Mouse (Mus musculus) lung, adult 2 months (tissue): ENCODE data around the gene Wdr46. TPM values are rescaled to one million over a fixed set of nuclear protein-coding genes. Genes with fewer than 3 reads are reported as not detected.
A peak's percentile ranks its signal among the peaks of the same experiment; 100 is the strongest.

Experiments
- DNase-seq: peaks from one replicate; pipeline ENCODE4 v3.0.0; 2022
- H3K4me1 ChIP-seq: fragments of 200-500 bp; 2 replicates; pipeline ENCODE4 v1.6.1; 2011; ENCODE audit warnings: low read length; ENCODE audit not compliant: control insufficient read depth, insufficient read depth
- H3K4me3 ChIP-seq: fragments of 200-500 bp; replicated peaks from 2 replicates; pipeline ENCODE3; 2011; ENCODE audit warnings: low read depth, mild to moderate bottlenecking, control low read depth, low read length; ENCODE audit errors: extremely low read depth
- CTCF ChIP-seq: fragments of 200-500 bp; IDR thresholded peaks from 2 replicates; pipeline ENCODE4 v1.5.1; 2011; ENCODE audit warnings: mild to moderate bottlenecking, low read length, control low read depth; ENCODE audit not compliant: insufficient read depth
- POLR2A ChIP-seq: fragments of 200-500 bp; IDR thresholded peaks from 2 replicates; pipeline ENCODE4 v1.6.1; 2011; ENCODE audit warnings: low read depth, mild to moderate bottlenecking, control low read depth, low read length, borderline replicate concordance; ENCODE audit errors: extremely low read depth
- WGBS: fragments of 180-500 bp; shearing (Covaris S2); methylation state at CpG from one replicate; pipeline ENCODE4 v1.1.7; 2018; 5-methylcytosine and 5-hydroxymethylcytosine counted together
- polyA plus RNA-seq: library from polyadenylated mRNA; depleted of rRNA; stranded (reverse); fragments of >200 nt; gene quantifications from 2 replicates; pipeline ENCODE4 v1.2.3, GENCODE M21; 2012

The Wdr46 gene
- polyA plus RNA-seq, 1 experiment: 16.8 TPM

DNA sequence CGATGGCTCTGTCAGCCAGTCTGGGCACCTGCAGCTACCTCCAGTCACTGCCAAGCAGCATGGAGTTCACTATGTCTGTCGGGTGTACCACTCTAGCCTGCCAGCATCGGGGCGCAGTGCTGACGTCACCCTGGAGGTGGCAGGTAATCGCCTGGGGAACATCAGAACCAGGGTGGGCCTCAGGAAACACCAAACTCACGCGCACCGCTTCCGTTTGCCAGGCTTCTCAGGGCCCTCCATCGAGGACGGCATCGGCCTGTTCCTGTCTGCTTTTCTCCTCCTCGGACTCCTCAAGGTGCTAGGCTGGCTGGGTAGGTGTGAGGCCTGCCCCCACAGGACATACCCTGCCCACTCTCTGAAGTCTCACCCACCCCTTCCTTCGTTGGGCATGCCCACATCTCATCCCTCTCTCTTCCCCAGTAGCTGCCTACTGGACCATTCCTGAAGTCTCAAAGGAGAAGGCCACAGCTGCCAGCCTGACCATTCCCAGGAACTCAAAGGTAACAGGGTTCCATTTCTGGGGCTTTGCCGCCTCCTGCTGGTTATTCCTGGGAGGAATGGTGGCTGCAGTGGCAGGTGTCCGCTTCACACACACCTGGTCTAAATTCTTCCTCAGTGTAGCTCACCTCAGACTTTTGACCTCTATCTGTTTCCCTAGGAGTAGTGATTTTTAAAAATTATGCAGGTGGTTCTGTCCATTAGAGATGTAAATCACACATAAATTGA is 14.1 kb upstream of the Wdr46 start:
- TF ChIP-seq POLR2A (no peak; the same call in 1 of the 2 replicates), CTCF (peak; percentile 36; the same call in 1 of the 2 replicates)
- H3K4me1 ChIP-seq: peaks cover 1% of the 10 kb centered on the region
- no peak for DNase-seq
- no peak overlapping the region for H3K4me3 ChIP-seq
- WGBS: 75% methylated on average over 17 of the region's 17 CpGs

DNA sequence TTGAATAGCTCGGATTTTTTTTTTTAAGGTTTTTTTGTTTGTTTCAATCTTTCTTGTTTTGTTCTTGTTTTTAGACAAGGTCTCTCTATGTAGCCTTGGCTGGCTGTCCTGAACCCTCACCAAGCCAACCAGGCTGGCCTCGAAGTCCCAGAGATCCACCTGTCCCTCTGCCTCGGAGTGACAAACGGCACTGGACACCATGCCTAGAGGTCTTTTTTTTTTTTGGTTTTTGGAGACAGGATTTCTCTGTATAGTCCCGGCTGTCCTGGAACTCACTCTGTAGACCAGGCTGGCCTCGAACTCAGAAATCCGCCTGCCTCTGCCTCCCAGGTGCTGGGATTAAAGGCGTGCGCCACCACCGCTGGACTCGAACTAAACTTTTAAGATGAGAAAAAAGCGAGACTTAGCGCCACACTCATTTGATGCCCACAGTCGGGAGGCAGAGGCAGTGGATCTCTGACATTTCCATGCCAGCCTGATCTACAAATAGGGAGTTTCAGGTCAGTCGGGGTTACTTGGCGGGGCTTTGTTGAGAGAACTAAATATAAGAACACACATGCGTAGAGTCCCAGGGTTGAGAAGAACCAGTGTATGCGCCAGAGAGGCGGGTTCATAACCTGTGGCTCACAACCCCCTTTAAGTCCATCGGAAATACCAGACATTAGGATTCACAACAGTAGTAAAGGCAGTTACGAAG is 12.1 kb upstream of the Wdr46 start:
- H3K4me3 ChIP-seq: no peak overlapping the region
- no peak for DNase-seq
- no peaks in the 10 kb centered on the region for H3K4me1 ChIP-seq
- TF ChIP-seq POLR2A (no peak), CTCF (no peak)
- 60% methylated on average over 21 of the region's 21 CpGs for WGBS

DNA sequence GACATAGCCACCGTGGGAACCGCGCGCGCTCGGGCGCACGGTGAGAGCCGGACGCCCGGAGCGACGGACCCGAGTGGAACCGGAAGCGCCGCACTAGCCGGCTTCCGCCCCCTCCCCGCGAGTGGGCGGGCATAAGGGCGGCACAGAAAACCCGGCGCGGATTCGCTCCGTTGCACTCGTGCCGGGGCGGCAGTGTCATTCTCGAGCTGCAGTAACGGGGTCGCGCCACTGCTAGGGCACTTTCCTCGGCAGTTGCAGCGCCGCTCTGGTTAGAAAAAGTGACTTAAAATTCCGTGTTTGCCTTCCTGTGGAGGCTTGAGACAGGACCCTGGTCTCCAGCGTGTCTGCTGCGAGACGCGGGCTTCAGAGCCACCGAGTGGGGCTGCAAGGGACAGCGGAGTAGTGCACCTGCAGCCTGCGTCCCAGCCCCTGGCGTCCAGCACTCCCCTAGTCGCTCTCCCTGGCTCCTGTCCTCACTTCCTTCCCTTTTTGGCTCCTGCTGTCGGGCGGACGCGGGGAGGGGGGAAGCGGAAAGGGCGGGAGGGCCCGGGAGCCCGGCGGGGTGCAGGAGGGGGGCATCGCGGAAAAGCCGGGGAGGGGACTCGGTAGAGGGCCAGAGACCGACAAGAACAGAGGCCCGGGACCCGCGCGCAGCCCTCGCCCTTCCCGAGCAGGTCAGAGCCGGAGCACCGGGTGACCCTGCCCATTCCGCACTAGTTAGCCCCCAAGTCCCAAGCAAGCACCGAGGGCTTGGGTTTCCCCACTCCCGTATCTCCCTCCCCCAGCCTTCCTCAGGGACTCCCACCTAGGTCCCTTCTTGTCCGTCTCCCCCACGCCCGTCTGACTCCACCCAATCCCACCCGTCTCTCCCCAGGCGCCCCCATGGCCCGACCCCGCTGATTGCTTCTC is 10.8 kb upstream of the Wdr46 start, which contains the start of gene Rgl2:
Gene Rgl2, plus strand, starts transcription at position 173 of the 909 bp plus-strand sequence.
- Histone ChIP-seq H3K4me3 (peak within 1 kb of the TSS; percentile 77), H3K4me1 (no peaks in the 10 kb centered on the region)
- TF ChIP-seq POLR2A: peak; percentile 57; the same call in 1 of the 2 replicates
- no peak for TF ChIP-seq CTCF
- under 1% methylated on average over 80 of the region's 80 CpGs for WGBS
- DNase-seq: peak; percentile 92

DNA sequence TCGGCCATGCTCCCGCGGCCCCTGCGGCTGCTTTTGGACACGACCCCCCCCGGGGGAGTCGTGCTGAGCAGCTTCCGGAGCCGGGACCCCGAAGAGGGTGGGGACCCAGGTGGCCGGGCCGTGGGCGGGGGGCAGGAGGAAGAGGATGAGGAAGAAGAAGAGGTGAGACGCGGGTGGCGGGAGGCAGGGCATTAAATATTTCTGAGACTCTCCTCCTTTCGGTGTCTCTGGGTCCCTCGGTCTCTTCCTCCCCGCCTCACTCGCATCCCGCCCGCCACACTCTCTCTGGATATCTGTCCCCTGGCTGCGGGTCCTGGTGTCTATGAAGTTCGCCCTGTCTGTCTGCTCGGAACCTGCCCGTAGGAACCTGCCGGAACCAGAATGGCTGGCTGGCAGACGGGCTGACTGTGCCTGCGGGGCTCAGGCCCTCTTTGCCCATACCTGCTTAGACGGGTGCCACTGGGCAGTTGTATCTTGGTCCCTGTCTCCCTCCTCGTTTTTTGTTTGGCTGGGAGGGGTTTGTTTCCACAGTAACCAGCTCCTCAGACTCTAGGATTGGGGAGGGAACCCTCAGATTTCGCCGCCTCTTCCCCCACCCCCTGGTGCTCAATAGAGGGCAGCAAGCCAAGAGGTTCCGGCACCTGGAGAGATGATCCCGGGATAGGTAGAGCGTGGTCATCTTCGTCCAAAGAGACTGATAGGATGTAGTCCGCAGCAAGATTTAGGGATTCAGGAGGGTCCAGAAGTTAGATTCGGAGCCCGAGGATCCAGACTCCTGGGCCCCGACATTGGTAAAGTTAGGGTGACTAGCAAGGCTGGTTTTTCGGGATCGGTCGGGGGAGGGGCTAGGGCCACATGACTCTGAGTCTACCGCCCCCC is 9.9 kb upstream of the Wdr46 start:
- Histone ChIP-seq H3K4me1 (no peaks in the 10 kb centered on the region), H3K4me3 (peak overlapping the region; percentile 77)
- under 1% methylated on average over 44 of the region's 45 CpGs for WGBS
- peak; percentile 77 for DNase-seq
- TF ChIP-seq CTCF (no peak), POLR2A (no peak; the same call in 1 of the 2 replicates)

DNA sequence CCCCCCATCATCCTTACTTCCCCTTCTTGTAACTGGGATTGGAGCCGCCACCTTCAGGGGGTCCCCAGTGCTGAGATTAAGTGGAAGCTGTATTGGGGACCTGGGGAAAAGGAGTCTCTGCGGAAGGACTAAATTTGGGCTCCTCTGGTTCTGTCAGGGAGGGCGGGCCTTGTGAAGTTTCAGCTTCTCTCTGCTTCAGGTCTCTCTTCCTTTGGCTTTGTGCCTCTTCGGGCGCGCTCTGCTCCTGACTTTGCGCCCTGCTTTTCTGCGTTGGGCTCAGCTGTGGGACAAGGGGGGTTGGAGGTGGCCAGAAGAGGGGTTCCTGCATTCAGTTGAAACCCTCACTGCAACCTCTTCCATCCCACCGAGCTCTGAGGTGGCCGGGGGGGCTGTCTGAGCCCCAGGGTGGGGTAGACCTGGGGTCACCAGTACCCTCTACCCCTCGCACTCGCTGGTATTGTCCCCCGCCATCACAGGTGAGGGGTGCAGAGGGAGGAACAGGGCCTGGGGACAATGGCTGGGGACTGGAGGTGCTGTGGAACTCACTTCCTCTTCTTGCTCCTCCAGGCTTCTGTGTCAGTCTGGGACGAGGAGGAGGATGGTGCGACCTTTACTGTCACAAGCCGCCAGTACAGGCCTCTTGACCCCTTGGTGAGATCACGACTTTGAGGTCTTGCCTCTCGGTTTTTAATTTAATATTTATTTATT is 9.1 kb upstream of the Wdr46 start:
- DNase-seq: no peak
- Histone ChIP-seq H3K4me1 (no peaks in the 10 kb centered on the region), H3K4me3 (peak overlapping the region; percentile 77)
- WGBS: 43% methylated on average over 18 of the region's 18 CpGs
- TF ChIP-seq CTCF: no peak
- no peak for TF ChIP-seq POLR2A

DNA sequence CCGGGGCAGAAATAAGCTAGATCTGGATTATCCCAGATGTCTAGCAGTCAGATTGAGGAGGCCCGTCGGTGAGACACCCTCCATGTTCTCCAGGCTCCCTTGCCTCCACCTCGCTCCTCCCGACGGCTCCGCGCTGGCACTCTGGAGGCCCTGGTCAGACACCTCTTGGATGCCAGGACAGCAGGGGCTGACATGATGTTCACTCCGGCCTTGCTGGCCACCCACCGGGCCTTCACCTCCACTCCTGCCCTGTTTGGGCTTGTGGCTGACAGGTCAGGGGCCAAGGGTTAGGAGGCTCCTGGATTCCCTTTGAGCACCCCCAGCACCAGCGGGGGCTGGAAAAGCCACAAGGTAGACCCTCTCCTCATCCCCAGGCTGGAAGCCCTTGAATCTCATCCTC is 8.5 kb upstream of the Wdr46 start:
- WGBS: 90% methylated on average over 11 of the region's 11 CpGs
- H3K4me1 ChIP-seq: no peaks in the 10 kb centered on the region
- H3K4me3 ChIP-seq: no peak overlapping the region
- DNase-seq: no peak
- TF ChIP-seq CTCF (no peak), POLR2A (no peak)

DNA sequence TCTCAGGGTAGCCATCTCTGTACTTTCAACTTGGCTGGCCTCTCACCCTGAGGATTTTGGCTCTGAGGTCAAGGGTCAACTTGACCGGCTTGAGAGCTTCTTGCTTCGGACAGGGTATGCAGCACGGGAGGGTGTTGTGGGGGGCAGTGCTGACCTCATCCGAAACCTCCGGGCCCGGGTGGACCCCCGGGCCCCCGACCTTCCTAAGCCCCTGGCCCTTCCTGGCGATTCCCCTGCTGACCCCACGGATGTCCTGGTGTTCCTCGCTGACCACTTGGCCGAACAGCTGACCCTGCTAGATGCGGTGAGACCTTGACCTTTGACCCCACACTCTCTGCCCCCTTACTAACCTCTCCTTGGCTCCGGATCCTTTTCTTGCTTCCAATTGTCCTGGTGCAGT is 8.0 kb upstream of the Wdr46 start:
- no peak for DNase-seq
- no peak overlapping the region for H3K4me3 ChIP-seq
- no peak for TF ChIP-seq POLR2A
- no peak for TF ChIP-seq CTCF
- H3K4me1 ChIP-seq: no peaks in the 10 kb centered on the region
- WGBS: 85% methylated on average over 14 of the region's 14 CpGs

DNA sequence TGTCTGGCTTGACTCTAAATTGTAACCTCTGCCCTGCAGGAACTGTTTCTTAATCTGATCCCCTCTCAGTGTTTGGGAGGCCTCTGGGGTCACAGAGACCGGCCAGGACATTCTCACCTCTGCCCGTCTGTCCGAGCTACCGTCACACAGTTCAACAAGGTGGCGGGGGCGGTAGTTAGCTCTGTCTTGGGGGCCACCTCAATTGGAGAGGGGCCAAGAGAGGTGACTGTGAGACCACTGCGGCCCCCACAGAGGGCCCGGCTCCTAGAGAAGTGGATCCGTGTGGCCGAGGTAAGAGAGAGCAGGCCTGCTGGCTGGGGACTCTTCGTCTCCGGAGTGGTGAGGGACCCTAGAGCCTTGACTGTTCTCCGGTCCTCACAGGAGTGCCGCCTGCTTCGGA is 7.5 kb upstream of the Wdr46 start:
- no peak for DNase-seq
- H3K4me1 ChIP-seq: no peaks in the 10 kb centered on the region
- 95% methylated on average over 15 of the region's 15 CpGs for WGBS
- TF ChIP-seq POLR2A: no peak
- no peak for TF ChIP-seq CTCF
- H3K4me3 ChIP-seq: no peak overlapping the region
